15 mouse cellular contexts compared by ENCODE assay signal in the genomic region with DNA sequence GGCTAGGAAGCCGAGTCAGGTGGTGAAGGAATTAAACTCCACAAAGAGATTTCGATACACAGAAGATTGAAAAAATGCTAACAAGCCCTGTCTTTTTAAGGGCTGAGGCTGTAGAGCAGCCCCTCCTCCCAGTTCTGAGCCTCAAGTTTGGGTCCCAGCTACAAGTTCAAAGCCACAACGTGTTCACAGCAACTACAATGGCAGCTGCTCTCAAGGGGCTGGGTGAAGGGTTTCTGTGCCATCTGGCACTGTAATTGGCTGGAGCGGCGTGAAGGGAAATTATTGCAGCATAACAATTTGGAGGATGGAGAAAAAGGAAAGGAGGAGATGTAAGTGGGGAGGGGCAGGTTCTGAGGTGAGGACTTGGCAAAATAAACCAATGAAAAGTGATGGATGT.
DNase-seq lines count a peak whose midpoint lies in the region; ATAC-seq and TF ChIP-seq lines count a peak whose summit lies in the region.
"Had no signal": no experiment of that assay in that cellular context is flagged by ENCODE, and none has a peak within 500 bp of the region (broad histone marks: within the 10 kb centered on the region; RNA-seq: fewer than 3 reads in every experiment).

No protein-coding gene starts in this region.

- H3K9me3 ChIP-seq in midbrain, embryonic 10.5 days (replicated peaks) = no peaks in the 10 kb centered on the region; the same call in 1 of the 2 replicates
- no peaks in the 10 kb centered on the region for H3K9me3 ChIP-seq in midbrain, postnatal 0 days (ENCODE audit: low read length)
- H3K9me3 ChIP-seq in forebrain, embryonic 15.5 days = no peaks in the 10 kb centered on the region
- no peaks in the 10 kb centered on the region for H3K9me3 ChIP-seq in midbrain, embryonic 12.5 days
- no peaks in the 10 kb centered on the region for H3K9me3 ChIP-seq in neural tube, embryonic 15.5 days (replicated peaks)
- H3K9me3 ChIP-seq: G1E had no signal

- 72% methylated on average over 5 of the region's 5 CpGs for WGBS in midbrain, embryonic 10.5 days
- 27% methylated on average over 5 of the region's 5 CpGs for WGBS in midbrain, postnatal 0 days
- WGBS in forebrain, embryonic 15.5 days = 11% methylated on average over 5 of the region's 5 CpGs
- WGBS in midbrain, embryonic 12.5 days = 41% methylated on average over 5 of the region's 5 CpGs
- 32% methylated on average over 5 of the region's 5 CpGs for WGBS in neural tube, embryonic 15.5 days

- H3K9ac ChIP-seq in midbrain, postnatal 0 days (replicated peaks; ENCODE audit: low read length, poor library complexity, severe bottlenecking) = no peak overlapping the region
- no peak overlapping the region for H3K9ac ChIP-seq in forebrain, embryonic 15.5 days (replicated peaks)
- H3K9ac ChIP-seq in midbrain, embryonic 12.5 days (replicated peaks) = no peak overlapping the region
- no peak overlapping the region for H3K9ac ChIP-seq in neural tube, embryonic 15.5 days (replicated peaks)
- H3K9ac ChIP-seq: lung, embryonic 14.5 days had no signal

- H3K4me3 ChIP-seq in midbrain, embryonic 10.5 days = no peak overlapping the region
- no peak overlapping the region for H3K4me3 ChIP-seq in midbrain, postnatal 0 days (ENCODE audit: low read depth, low read length)
- no peak overlapping the region for H3K4me3 ChIP-seq in forebrain, embryonic 15.5 days
- no peak overlapping the region for H3K4me3 ChIP-seq in midbrain, embryonic 12.5 days
- H3K4me3 ChIP-seq in neural tube, embryonic 15.5 days (replicated peaks) = no peak overlapping the region

- H3K4me1 ChIP-seq in midbrain, embryonic 10.5 days = peaks cover 26% of the 10 kb centered on the region
- peaks cover 5% of the 10 kb centered on the region; the same call in 1 of the 2 replicates for H3K4me1 ChIP-seq in midbrain, postnatal 0 days (ENCODE audit: insufficient read depth, low read length)
- H3K4me1 ChIP-seq in forebrain, embryonic 15.5 days = peaks cover 26% of the 10 kb centered on the region
- H3K4me1 ChIP-seq in midbrain, embryonic 12.5 days = peaks cover 29% of the 10 kb centered on the region
- peaks cover 24% of the 10 kb centered on the region for H3K4me1 ChIP-seq in neural tube, embryonic 15.5 days

- no peak for DNase-seq in midbrain, embryonic 10.5 days (ENCODE audit: low spot score)
- DNase-seq in midbrain, postnatal 0 days (ENCODE audit: low spot score) = no peak
- DNase-seq in right cerebral cortex, postnatal 4 days = no peak
- DNase-seq in cerebellum, adult 11-12 months = no peak
- DNase-seq: gastrocnemius, postnatal 25 days; kidney, postnatal 4 days; lung, embryonic 14.5 days; right cerebral cortex, postnatal 14 days had no signal

- ATAC-seq in midbrain, postnatal 0 days (ENCODE audit: low FRiP score) = no peak
- peak; percentile 33; the same call in 1 of the 2 replicates for ATAC-seq in forebrain, embryonic 15.5 days (replicated peaks)
- ATAC-seq in midbrain, embryonic 12.5 days (ENCODE audit: low FRiP score, low read depth) = peak; percentile 39
- no peak for ATAC-seq in neural tube, embryonic 15.5 days (ENCODE audit: low FRiP score)

- no peak overlapping the region for H3K4me2 ChIP-seq in midbrain, postnatal 0 days (ENCODE audit: low read depth, low read length, poor library complexity, severe bottlenecking)
- H3K4me2 ChIP-seq in forebrain, embryonic 15.5 days (replicated peaks) = no peak overlapping the region
- H3K4me2 ChIP-seq in midbrain, embryonic 12.5 days (replicated peaks) = peak overlapping the region; percentile 43; the same call in 1 of the 2 replicates
- H3K4me2 ChIP-seq in neural tube, embryonic 15.5 days = peak overlapping the region; percentile 55
- H3K4me2 ChIP-seq: heart, embryonic 11.5 days; liver, embryonic 11.5 days; lung, embryonic 14.5 days had no signal

- peaks cover 55% of the 10 kb centered on the region for H3K27me3 ChIP-seq in midbrain, embryonic 10.5 days (ENCODE audit: low read depth, poor library complexity, severe bottlenecking)
- no peaks in the 10 kb centered on the region for H3K27me3 ChIP-seq in midbrain, postnatal 0 days (ENCODE audit: insufficient read depth, low read length)
- 0 out of 2 replicates have a peak, but pooled peaks cover 6% of the 10 kb centered on the region for H3K27me3 ChIP-seq in forebrain, embryonic 15.5 days
- H3K27me3 ChIP-seq in midbrain, embryonic 12.5 days = peaks cover 37% of the 10 kb centered on the region
- H3K27me3 ChIP-seq in neural tube, embryonic 15.5 days (replicated peaks) = peaks cover 9% of the 10 kb centered on the region; the same call in 1 of the 2 replicates

- H3K36me3 ChIP-seq in midbrain, embryonic 10.5 days = no peaks in the 10 kb centered on the region
- no peaks in the 10 kb centered on the region for H3K36me3 ChIP-seq in midbrain, postnatal 0 days (ENCODE audit: insufficient read depth, low read length)
- H3K36me3 ChIP-seq in forebrain, embryonic 15.5 days = no peaks in the 10 kb centered on the region
- no peaks in the 10 kb centered on the region for H3K36me3 ChIP-seq in midbrain, embryonic 12.5 days
- no peaks in the 10 kb centered on the region for H3K36me3 ChIP-seq in neural tube, embryonic 15.5 days
- H3K36me3 ChIP-seq: G1E had no signal

- no peak for TF ChIP-seq CTCF in midbrain, postnatal 0 days (IDR thresholded peaks at IDR 0.05)

- peak overlapping the region; percentile 79; the same call in 1 of the 2 replicates for H3K27ac ChIP-seq in midbrain, embryonic 10.5 days (replicated peaks)
- no peak overlapping the region for H3K27ac ChIP-seq in midbrain, postnatal 0 days (ENCODE audit: low read depth, low read length)
- peak overlapping the region; percentile 80 for H3K27ac ChIP-seq in forebrain, embryonic 15.5 days (replicated peaks)
- peak overlapping the region; percentile 81 for H3K27ac ChIP-seq in midbrain, embryonic 12.5 days (replicated peaks)
- peak overlapping the region; percentile 63; the same call in 1 of the 2 replicates for H3K27ac ChIP-seq in neural tube, embryonic 15.5 days (replicated peaks)
- H3K27ac ChIP-seq: macrophage had no signal

Comparison
In these comparisons a context has a peak if more than half of its experiments do, and no peak if none do; other contexts are left out.
1. ATAC-seq: peak in forebrain, embryonic 15.5 days (single experiment) and midbrain, embryonic 12.5 days (single experiment); none in midbrain, postnatal 0 days (single experiment) and neural tube, embryonic 15.5 days (single experiment).
2. H3K4me2 ChIP-seq: peak in midbrain, embryonic 12.5 days (single experiment) and neural tube, embryonic 15.5 days (single experiment); none in midbrain, postnatal 0 days (single experiment) and forebrain, embryonic 15.5 days (single experiment).